9 mouse cellular contexts compared by ENCODE assay signal in genomic region chr6:125160558-125160853, GRCm38 (mm10). TPM values are rescaled to one million over a fixed set of nuclear protein-coding genes. Genes with fewer than 3 reads are reported as not detected.
A peak's percentile ranks its signal among the peaks of the same experiment; 100 is the strongest.
DNase-seq lines count a peak whose midpoint lies in the region; ATAC-seq and TF ChIP-seq lines count a peak whose summit lies in the region.
"Had no signal": no experiment of that assay in that cellular context is flagged by ENCODE, and none has a peak within 500 bp of the region (broad histone marks: within the 10 kb centered on the region; RNA-seq: fewer than 3 reads in every experiment).

No protein-coding gene starts in this region.

- ATAC-seq in embryonic facial prominence, embryonic 12.5 days (ENCODE audit: insufficient number of reproducible peaks, insufficient read depth, low FRiP score, low TSS enrichment): no peak
- no peak for ATAC-seq in limb, embryonic 13.5 days (ENCODE audit: low FRiP score, low read depth)

- no peak overlapping the region for H3K4me3 ChIP-seq in kidney, adult 2 months (ENCODE audit: insufficient read depth, low read depth, low read length)
- no peak overlapping the region for H3K4me3 ChIP-seq in ES-Bruce4 (ENCODE audit: low read depth, low read length)
- no peak overlapping the region for H3K4me3 ChIP-seq in embryonic facial prominence, embryonic 12.5 days
- no peak overlapping the region for H3K4me3 ChIP-seq in limb, embryonic 13.5 days
- H3K4me3 ChIP-seq: left cerebral cortex, adult 2 months; neural tube, embryonic 12.5 days had no signal

- H3K4me2 ChIP-seq in embryonic facial prominence, embryonic 12.5 days (replicated peaks): no peak overlapping the region
- no peak overlapping the region for H3K4me2 ChIP-seq in limb, embryonic 13.5 days (replicated peaks)
- H3K4me2 ChIP-seq: neural tube, embryonic 12.5 days had no signal

- TF ChIP-seq EP300 in ES-Bruce4 (IDR thresholded peaks at IDR 0.05; ENCODE audit: insufficient read depth, low read depth, low read length): no peak

- TF ChIP-seq POLR2A in kidney, adult 2 months (IDR thresholded peaks at IDR 0.05; ENCODE audit: low read depth, low read length): no peak
- TF ChIP-seq POLR2A in ES-Bruce4 (IDR thresholded peaks at IDR 0.05; ENCODE audit: insufficient read depth, low read length): no peak

- no peak for DNase-seq in kidney, adult 2 months
- DNase-seq in kidney, adult 11 months: no peak
- DNase-seq in adipocyte (ENCODE audit: low spot score): no peak
- no peak for DNase-seq in thymus, postnatal 14 days

- peak overlapping the region; percentile 5 for H3K9ac ChIP-seq in ES-Bruce4 (ENCODE audit: low read depth, poor library complexity, severe bottlenecking)
- H3K9ac ChIP-seq in embryonic facial prominence, embryonic 12.5 days: no peak overlapping the region
- 0 out of 2 replicates have a peak overlapping the region, but pooled peaks have one; percentile 36 for H3K9ac ChIP-seq in limb, embryonic 13.5 days
- H3K9ac ChIP-seq: neural tube, embryonic 12.5 days had no signal

- no peak for TF ChIP-seq CTCF in kidney, adult 2 months (conservative IDR thresholded peaks at IDR 0.05; ENCODE audit: insufficient read depth, insufficient read length, low read depth, low read length)
- no peak for TF ChIP-seq CTCF in ES-Bruce4 (IDR thresholded peaks at IDR 0.05; ENCODE audit: low read depth, low read length)

- H3K27me3 ChIP-seq in kidney, adult 2 months (replicated peaks; ENCODE audit: control insufficient read depth, insufficient read depth, low read length): no peaks in the 10 kb centered on the region
- no peaks in the 10 kb centered on the region for H3K27me3 ChIP-seq in ES-Bruce4 (ENCODE audit: control insufficient read depth, insufficient read depth, low read length, poor library complexity, severe bottlenecking)
- no peaks in the 10 kb centered on the region for H3K27me3 ChIP-seq in embryonic facial prominence, embryonic 12.5 days
- no peaks in the 10 kb centered on the region for H3K27me3 ChIP-seq in limb, embryonic 13.5 days
- H3K27me3 ChIP-seq: neural tube, embryonic 12.5 days had no signal

- H3K27ac ChIP-seq in kidney, adult 2 months (ENCODE audit: insufficient read depth, low read depth, low read length): peak overlapping the region; percentile 33; the same call in 1 of the 2 replicates
- H3K27ac ChIP-seq in ES-Bruce4 (ENCODE audit: insufficient read depth, low read length): peak overlapping the region; percentile 89
- H3K27ac ChIP-seq in embryonic facial prominence, embryonic 12.5 days: peak overlapping the region; percentile 24; the same call in 1 of the 2 replicates
- peak overlapping the region; percentile 52 for H3K27ac ChIP-seq in limb, embryonic 13.5 days
- H3K27ac ChIP-seq: neural tube, embryonic 12.5 days had no signal

- H3K4me1 ChIP-seq in kidney, adult 2 months (ENCODE audit: control insufficient read depth, insufficient read depth, low read length): no peaks in the 10 kb centered on the region; the same call in 1 of the 2 replicates
- H3K4me1 ChIP-seq in ES-Bruce4 (ENCODE audit: control insufficient read depth, insufficient read depth, low read length): peaks cover 4% of the 10 kb centered on the region
- H3K4me1 ChIP-seq in embryonic facial prominence, embryonic 12.5 days: peaks cover 23% of the 10 kb centered on the region
- H3K4me1 ChIP-seq in limb, embryonic 13.5 days: peaks cover 36% of the 10 kb centered on the region

- H3K9me3 ChIP-seq in ES-Bruce4 (replicated peaks; ENCODE audit: control insufficient read depth, insufficient read depth, low read length, poor library complexity, severe bottlenecking): no peaks in the 10 kb centered on the region
- no peaks in the 10 kb centered on the region for H3K9me3 ChIP-seq in embryonic facial prominence, embryonic 12.5 days
- no peaks in the 10 kb centered on the region for H3K9me3 ChIP-seq in limb, embryonic 13.5 days
- H3K9me3 ChIP-seq: neural tube, embryonic 12.5 days had no signal

- 68% methylated on average over 10 of the region's 10 CpGs for WGBS in kidney, adult 2 months
- WGBS in embryonic facial prominence, embryonic 12.5 days: 62% methylated on average over 10 of the region's 10 CpGs
- WGBS in limb, embryonic 13.5 days: 61% methylated on average over 10 of the region's 10 CpGs

- peaks cover 5% of the 10 kb centered on the region for H3K36me3 ChIP-seq in kidney, adult 2 months (ENCODE audit: control insufficient read depth, insufficient read depth, low read length)
- peaks cover 25% of the 10 kb centered on the region for H3K36me3 ChIP-seq in ES-Bruce4 (ENCODE audit: control insufficient read depth, insufficient read depth, low read length, poor library complexity, severe bottlenecking)
- peaks cover 50% of the 10 kb centered on the region for H3K36me3 ChIP-seq in embryonic facial prominence, embryonic 12.5 days
- H3K36me3 ChIP-seq in limb, embryonic 13.5 days: peaks cover 72% of the 10 kb centered on the region

RNA-seq across cellular contexts. Expression of gene Gapdh, which starts 5.8 kb away (rescaled TPM):
- 7,324 and 7,933 TPM in 2 replicates for polyA plus RNA-seq in kidney, adult 2 months (2012; rRNA removed)
- 933 and 990 TPM in 2 replicates for polyA plus RNA-seq in ES-Bruce4 (2011; ENCODE audit: insufficient read depth, insufficient read length, low read depth, missing spikeins)
- 1,846 and 1,855 TPM in 2 replicates for polyA plus RNA-seq in embryonic facial prominence, embryonic 12.5 days (2016; fragmentation: Nextera tagmentation; extraction: Ambion mirVana)
- 1,893 and 1,983 TPM in 2 replicates for polyA plus RNA-seq in limb, embryonic 13.5 days (2015; fragmentation: Nextera tagmentation; extraction: Ambion mirVana)

RNA-seq across cellular contexts. Expression of gene Iffo1, which starts 15.5 kb away (rescaled TPM):
- 35.0 and 36.4 TPM in 2 replicates for polyA plus RNA-seq in kidney, adult 2 months (2012; rRNA removed)
- 8.3 and 9.9 TPM in 2 replicates for polyA plus RNA-seq in ES-Bruce4 (2011; ENCODE audit: insufficient read depth, insufficient read length, low read depth, missing spikeins)
- 19.1 and 24.0 TPM in 2 replicates for polyA plus RNA-seq in embryonic facial prominence, embryonic 12.5 days (2016; fragmentation: Nextera tagmentation; extraction: Ambion mirVana)
- polyA plus RNA-seq in limb, embryonic 13.5 days (2015; fragmentation: Nextera tagmentation; extraction: Ambion mirVana): 31.5 and 33.1 TPM in 2 replicates

RNA-seq across cellular contexts. Expression of gene Nop2, which starts 28.8 kb away (rescaled TPM):
- 15.5 and 16.5 TPM in 2 replicates for polyA plus RNA-seq in kidney, adult 2 months (2012; rRNA removed)
- 75.1 and 78.4 TPM in 2 replicates for polyA plus RNA-seq in ES-Bruce4 (2011; ENCODE audit: insufficient read depth, insufficient read length, low read depth, missing spikeins)
- polyA plus RNA-seq in embryonic facial prominence, embryonic 12.5 days (2016; fragmentation: Nextera tagmentation; extraction: Ambion mirVana): 68.0 and 70.1 TPM in 2 replicates
- 65.6 and 67.1 TPM in 2 replicates for polyA plus RNA-seq in limb, embryonic 13.5 days (2015; fragmentation: Nextera tagmentation; extraction: Ambion mirVana)

RNA-seq across cellular contexts. Expression of gene Ncapd2, which starts 31.0 kb away (rescaled TPM):
- 15.6 and 18.7 TPM in 2 replicates for polyA plus RNA-seq in kidney, adult 2 months (2012; rRNA removed)
- 383 and 401 TPM in 2 replicates for polyA plus RNA-seq in ES-Bruce4 (2011; ENCODE audit: insufficient read depth, insufficient read length, low read depth, missing spikeins)
- 186 and 191 TPM in 2 replicates for polyA plus RNA-seq in embryonic facial prominence, embryonic 12.5 days (2016; fragmentation: Nextera tagmentation; extraction: Ambion mirVana)
- 146 and 148 TPM in 2 replicates for polyA plus RNA-seq in limb, embryonic 13.5 days (2015; fragmentation: Nextera tagmentation; extraction: Ambion mirVana)

RNA-seq across cellular contexts. Expression of gene Mrpl51, which starts 31.1 kb away (rescaled TPM):
- polyA plus RNA-seq in kidney, adult 2 months (2012; rRNA removed): 102 and 110 TPM in 2 replicates
- polyA plus RNA-seq in ES-Bruce4 (2011; ENCODE audit: insufficient read depth, insufficient read length, low read depth, missing spikeins): 113 TPM in 2 replicates
- 191 and 206 TPM in 2 replicates for polyA plus RNA-seq in embryonic facial prominence, embryonic 12.5 days (2016; fragmentation: Nextera tagmentation; extraction: Ambion mirVana)
- 212 and 213 TPM in 2 replicates for polyA plus RNA-seq in limb, embryonic 13.5 days (2015; fragmentation: Nextera tagmentation; extraction: Ambion mirVana)

Comparison
In these comparisons a context has a peak if more than half of its experiments do, and no peak if none do; other contexts are left out.
1. H3K27ac ChIP-seq: peak in every context shown above with its lines; median percentile 89 in ES-Bruce4; 52 in limb, embryonic 13.5 days; 33 in kidney, adult 2 months; 24 in embryonic facial prominence, embryonic 12.5 days.